Mouse (Mus musculus): ENCODE measurements around the gene Exoc7.

Exoc7 gene

DNA sequence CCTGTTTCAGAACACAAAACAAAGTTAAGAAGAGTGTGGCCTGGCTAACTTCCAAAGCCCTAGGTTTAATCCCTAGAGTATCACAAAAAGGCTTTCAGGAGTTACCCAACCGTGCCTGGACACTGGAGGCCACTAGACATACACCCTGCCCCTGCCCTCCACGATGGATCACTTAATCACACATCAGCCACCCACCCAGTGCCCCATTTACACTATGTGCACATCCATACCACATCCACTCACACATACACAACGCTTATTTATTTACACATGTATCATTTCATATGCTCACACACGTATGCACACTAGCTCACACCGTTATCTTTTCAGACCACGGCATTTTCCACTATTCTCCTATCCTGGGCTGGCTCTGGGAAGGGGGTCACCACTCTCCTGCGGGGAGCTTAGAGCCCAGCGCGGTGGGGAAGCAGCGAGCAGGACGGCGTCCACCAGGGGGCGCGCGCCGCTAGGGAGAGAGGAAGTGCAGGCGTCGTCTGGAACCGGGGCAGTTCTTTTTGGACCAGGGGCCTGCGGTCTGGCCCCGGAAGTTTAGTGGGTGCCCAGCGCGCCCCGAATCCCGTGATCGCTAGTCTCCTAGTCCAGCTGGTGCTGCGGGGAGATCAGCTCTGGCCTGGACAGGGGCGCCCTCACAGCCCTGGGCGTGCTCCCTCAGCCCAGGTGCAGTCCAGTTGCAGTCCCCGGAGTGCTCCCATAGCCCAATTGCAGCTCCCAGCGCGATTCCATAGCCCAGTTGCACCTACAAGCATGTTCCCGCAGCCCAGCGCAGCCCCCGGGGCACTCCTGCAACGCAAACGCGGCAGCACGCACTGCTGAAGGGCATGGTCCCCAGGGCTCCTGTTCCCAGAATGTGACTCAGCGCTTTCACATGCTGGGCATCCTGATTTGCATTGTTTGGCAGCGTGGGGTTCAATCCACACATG, 12.0 kb upstream of the Exoc7 start:
- in situ Hi-C loops (cut with MboI, MseI), result loop anchor here (5.0 kb wide), 1 partner anchor 128 kb away; no protein-coding TSS in a partner anchor

DNA sequence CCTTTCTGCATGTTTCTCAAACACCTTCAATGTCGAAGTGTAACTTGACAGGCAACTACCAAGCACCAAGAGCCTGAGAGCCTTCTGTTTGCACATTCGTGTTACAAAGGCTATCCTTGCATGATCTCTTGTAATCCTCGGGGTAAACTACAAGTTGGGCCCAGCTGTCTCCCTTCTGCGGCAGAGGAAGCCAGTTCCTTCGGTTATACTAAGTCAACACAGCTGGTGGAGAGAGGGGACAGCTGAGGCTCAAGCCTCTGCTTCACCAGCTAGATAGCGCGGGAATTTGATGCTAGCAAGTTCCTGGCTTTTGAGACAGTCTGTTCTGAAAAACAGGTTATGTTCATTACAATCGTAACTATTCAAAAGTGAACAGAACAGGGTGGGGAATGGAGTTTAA, 5.3 kb upstream of the Exoc7 start:
- in situ Hi-C loops (cut with MboI, MseI), result no loop called here

DNA sequence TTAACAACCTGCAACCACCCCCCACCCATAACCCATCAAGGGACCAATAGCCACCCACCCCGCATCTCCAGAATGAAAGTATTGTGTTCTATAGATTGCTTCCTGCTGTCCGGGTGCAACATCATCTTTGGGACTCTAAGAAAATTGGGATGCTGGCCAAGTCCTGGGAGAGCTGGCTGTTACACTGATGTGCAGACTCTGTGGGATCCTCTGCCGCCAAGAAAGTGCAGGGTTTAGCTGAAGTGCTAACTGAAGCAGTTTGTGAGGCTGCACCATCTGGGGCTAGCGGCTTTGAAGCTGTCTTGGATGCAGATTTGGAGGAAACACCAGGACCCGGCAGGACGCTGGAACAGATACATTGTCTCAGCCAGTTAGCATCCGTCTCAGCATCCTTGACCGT, 4.1 kb upstream of the Exoc7 start:
- in situ Hi-C loops (cut with MboI, MseI), result no loop called here

DNA sequence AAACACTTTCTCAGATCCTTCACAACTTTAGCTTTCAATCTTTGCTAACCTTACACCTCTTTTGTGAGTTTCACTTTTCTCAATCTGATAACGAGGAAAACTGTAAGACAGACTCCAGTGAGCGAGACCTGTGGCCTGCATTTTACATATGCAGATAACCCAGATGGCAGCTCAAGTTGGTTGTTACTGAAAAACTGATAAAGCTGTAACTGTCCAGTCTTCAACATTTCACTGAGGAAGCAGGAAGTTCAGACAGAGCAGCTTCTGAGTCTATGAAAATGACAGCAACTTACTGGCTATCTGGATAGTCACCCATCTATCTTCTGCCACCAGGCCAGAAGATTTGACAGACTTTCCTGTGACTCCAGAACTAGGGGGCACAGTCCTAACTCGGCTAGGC, 2.6 kb upstream of the Exoc7 start:
- in situ Hi-C loops (cut with MboI, MseI), result loop anchor here (10.0 kb wide), 1 partner anchor 1305 kb away; no protein-coding TSS in a partner anchor

DNA sequence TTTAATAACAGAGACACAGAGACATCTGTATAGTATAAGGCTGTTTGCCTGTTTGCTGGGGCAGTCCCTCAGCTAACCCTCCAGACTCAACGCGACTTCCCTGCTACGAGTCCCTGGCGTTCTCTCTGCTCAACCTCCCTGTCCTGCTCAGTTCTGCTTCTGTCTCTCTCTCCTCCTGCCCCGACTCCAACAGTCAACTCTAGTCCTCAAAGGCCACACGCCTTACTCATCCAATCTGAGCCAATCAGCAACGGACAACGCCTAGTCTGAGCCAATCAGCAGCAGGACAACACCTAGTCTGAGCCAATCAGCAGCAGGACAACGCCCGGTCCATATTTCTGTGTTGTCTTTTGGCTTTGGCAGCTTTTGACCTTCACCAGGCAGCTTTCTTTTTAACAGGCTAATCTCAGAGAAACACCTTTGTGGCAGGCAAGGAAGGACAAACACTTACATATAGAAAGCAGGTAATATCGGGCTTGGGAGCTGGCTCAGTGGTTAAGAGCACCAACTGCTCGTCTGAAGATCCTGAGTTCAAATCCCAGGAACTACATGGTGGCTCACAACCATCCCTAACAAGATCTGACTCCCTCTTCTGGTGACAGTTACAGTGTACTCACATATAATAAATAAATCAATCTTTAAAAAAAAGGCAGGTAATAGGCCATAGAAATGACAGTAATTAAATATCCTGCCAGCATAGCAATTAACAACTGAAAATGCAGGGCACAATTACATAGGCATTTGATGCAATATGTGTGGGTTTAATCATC, 914 bp upstream of the Exoc7 start:
- in situ Hi-C loops (cut with MboI, MseI), result loop anchor here (10.0 kb wide), 1 partner anchor 1307 kb away; no protein-coding TSS in a partner anchor

DNA sequence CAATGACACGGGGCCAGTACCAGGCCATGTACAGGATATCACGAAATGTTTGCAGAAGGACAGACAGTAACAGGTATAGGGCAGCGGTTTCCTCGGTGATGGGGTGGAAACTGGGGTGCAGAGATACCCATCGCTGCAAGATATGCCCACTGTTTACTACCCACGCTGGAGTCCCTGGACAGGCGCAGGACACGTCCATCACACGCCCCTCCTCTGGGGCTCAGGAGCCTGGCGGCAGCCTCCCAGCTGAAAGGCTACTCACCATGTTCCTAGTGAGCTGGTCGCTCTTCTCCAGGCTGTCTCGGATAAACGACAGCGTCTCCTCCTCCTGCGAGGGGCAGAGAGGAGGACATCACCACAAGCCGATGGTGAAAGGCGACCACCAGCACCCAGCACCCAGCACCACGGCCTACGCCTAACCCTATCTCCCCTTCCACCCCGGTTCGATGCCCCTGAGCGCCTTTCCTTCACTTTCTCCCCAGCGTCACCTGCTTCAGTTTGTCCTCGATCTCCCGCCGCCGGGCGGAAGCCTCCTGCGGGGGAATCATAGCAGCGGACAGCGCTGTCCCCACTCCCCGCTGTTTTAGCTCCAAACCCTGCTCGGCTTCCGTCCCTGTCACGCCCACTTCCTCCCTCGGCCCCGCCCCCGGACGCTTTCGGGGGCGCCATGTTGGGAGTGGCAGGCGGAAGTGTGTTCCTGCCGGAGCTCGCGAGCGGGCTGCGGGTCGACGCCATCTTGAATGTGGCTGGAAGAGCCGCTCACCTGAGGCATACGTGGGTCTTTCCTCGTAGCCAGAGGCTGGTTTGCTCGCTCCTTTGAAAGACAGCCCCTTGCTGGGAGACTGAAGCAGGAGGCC, 679 bp downstream of the Exoc7 start:
- in situ Hi-C loops (cut with MboI, MseI), result loop anchor here (10.0 kb wide), 1 partner anchor 1308 kb away; no protein-coding TSS in a partner anchor

DNA sequence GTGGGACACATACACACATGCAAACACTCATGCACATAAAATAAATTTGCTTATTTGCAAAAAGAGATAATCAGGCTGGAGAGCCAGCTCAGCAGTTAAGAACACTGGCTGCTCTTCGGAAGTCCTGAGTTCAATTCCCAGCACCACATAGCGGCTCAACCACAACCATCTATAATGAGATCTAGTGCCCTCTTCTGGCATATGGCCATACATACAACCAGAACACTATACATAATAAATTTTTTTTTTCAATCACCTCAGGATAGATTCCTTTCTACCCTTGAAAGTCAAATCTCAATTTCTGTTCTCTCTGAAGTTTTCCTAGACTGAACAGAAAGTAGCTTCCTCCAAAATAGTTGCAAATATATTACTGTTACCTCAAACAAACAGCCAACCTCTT, 1.6 kb downstream of the Exoc7 start:
- in situ Hi-C loops (cut with MboI, MseI), result loop anchor here (10.0 kb wide), 1 partner anchor 1309 kb away; no protein-coding TSS in a partner anchor

DNA sequence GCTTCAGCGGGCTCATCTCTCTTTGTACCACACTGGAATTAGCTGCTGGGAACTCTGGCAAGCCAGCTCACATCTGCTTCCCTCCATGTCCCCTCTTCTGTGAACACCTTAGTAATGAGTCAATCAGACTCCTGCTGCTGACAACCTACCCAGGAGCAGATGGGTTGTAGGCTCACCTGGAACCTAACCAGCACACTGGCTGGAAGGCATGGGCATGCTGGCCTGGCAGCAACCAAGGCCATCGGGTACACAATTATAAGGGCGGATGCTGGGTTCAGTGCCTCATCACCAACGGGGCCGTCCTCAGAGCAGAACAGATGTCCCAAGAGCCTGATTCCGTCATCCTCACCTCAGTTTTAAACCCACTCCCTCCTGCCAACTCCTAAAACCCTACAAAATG, 8.4 kb downstream of the Exoc7 start:
- in situ Hi-C loops (cut with MboI, MseI), result loop anchor here (5.0 kb wide), 1 partner anchor 76 kb away; no protein-coding TSS in a partner anchor

DNA sequence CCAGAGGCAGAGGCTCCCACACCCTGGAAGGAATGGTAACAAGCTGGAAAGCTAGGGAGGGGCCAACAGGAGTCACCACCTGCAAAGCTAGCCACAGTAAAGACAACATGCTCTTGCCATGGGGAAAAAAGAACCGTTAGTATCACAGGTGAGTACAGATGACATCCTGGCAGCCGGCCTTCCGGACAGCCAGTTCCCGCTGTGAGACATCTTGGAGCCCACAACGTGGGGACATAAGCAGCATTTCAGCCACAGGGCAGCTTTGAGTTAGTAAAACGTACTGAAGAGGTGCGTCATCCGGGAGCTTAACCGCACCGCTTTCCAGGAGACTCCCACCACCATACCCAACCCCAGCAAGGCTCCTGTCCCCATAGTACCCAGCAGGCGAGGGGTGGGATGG, 8.8 kb downstream of the Exoc7 start:
- in situ Hi-C loops (cut with MboI, MseI), result loop anchor here (5.0 kb wide), 1 partner anchor 76 kb away; no protein-coding TSS in a partner anchor

DNA sequence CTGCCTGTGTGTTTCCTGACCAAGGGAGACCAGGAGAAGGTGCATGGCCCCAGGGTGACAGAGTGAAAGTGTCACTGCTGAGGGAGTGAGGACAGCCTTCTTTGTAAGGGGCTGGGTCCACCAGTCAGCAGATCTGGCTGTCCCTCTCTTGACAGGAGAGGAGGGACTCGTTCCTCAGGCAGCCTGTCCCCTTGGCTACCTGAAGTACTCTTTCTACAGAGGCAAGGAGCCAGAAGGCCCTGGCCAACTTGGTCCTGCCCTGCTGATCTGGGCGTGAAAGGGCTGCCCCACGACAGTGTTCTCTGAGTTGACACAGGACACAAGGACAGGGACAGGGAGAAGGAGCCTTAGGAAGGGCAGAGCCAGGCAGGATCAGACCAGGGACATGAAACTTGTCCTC, 10.0 kb downstream of the Exoc7 start:
- in situ Hi-C loops (cut with MboI, MseI), result loop anchor here (5.0 kb wide), 1 partner anchor 75 kb away; no protein-coding TSS in a partner anchor

DNA sequence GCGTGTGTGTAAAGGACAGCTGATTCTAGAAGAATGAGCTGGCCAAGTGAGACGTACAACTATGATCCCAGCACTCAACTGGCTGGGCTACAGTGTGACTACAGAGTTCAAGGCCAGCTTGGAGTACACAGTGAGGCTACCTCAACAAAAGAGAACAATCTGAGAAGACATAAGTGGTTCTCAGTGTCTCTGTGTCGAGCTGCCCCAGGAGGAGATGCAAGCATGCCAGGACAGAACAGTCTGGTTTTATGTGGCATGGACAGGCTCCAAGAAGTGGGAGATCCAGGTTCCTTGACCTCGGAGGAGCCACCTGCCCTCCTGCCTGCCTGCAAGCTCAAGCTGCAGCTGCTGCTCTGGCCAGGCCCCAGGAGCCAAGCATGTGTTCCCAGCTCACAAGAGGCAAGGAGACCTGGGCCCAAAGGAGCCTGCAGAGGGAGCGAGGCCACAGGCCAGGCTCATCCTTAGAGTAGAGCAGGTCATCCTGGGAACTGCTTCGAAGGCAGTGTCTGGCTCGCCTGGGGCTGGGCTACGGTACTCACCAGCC, 10.8 kb downstream of the Exoc7 start:
- in situ Hi-C loops (cut with MboI, MseI), result loop anchor here (5.0 kb wide), 1 partner anchor 74 kb away; no protein-coding TSS in a partner anchor

DNA sequence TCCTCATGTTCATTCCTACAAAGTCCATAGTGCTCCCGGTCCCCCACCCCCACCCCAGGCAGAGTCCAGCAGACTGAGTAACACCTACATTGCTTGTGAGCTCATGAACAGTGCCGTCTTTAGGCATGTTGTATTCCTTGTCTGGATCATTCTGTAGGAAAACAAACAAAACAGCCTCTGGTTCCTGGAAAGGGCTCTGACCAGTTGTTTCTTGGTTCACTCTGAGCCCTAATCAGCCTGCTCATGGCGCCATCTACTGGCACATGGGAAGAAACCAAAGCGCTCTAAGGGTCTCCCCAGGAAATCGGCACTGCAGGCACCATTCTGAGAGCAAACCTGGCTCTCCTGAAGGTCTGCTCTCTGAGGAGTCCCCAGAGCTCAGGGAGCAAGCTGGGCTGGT, 12.7 kb downstream of the Exoc7 start:
- in situ Hi-C loops (cut with MboI, MseI), result no loop called here

DNA sequence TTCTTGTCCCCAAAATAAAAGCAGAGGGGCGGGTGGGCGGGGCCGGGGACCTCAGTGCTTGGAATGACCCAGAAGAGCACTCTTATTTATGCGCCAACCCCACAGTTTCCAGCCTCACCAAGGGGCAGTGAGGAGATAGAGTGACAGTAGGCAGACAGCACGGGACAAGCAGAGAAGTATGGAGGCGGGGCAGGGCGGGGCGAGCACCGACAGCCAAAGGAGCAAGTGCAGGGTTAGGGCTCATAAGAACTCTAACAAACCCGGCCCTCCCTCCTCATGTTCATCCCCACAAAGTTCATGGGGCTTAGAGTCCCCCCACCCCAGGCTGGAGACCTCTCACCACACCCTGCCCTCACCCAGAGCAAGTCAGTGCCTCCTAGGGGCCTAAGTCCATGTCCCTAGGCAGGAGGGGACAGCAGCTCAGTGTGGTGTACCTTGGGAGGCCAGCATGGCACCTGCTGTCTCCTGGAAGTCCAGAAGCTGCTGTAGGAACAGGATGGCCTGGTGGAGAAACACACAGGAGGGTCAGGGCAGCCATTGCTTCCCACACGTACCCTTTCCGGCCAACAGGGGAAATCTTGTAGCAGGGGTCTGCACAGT, 13.4 kb downstream of the Exoc7 start:
- in situ Hi-C loops (cut with MboI, MseI), result no loop called here

DNA sequence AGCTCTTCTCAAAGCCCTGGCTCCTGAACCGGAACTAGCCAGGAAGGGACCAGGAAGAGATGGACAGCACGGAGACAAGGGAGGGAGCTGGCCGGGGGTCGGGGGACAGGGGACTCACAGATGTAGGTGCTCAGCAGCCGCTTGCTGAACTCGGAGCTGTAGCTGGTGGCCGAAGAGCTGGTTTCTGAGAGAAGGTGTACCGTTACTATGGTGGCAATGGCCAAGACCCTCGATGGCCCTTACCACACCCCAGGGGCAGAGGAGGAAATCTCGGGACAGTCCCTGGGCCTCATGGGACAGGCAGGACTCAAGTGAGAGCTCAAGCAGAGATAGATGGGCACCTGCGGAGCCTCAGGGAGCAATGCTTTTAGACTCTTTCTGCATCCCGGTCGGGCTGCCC, 14.6 kb downstream of the Exoc7 start:
- in situ Hi-C loops (cut with MboI, MseI), result no loop called here

DNA sequence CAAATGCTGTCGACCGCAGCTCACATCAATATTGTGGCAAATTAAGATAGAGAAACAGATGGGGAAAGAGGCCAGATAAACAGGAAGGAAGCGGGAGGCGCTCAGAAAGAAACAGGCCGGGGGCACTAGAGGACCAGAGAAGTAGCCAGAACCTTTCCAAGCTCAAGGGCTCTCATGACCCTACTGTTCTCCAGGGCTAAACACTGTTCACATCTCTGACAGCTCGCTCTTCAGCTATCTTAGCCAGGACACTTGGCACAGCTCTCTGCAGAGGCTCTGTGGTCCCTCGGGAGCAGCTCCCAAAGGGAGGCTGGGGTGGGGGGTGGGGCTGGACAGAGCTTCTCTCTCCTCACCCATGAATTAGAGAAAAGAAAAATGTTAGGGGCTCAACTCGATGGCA, 16.5 kb downstream of the Exoc7 start:
- in situ Hi-C loops (cut with MboI, MseI), result no loop called here

DNA sequence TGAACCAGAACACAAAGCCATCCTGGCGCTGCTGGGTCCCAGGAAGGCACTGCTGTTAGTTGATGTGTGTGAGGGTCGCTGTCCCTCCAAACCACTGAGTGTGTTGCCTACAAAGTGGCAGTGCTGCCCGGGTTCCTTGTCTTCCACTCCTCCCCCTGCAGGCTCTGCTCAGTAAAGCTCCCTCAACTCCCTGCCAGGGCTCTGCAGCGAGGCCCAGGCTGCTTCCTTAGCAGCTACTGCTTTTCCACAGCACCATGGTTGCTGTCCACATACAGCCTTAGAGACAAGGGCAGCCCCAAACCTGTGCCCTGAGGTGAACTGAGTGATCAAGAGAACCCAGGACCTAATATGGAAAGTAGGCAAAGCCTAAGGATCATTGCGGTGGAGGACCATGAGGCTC, 19.7 kb downstream of the Exoc7 start:
- in situ Hi-C loops (cut with MboI, MseI), result no loop called here

DNA sequence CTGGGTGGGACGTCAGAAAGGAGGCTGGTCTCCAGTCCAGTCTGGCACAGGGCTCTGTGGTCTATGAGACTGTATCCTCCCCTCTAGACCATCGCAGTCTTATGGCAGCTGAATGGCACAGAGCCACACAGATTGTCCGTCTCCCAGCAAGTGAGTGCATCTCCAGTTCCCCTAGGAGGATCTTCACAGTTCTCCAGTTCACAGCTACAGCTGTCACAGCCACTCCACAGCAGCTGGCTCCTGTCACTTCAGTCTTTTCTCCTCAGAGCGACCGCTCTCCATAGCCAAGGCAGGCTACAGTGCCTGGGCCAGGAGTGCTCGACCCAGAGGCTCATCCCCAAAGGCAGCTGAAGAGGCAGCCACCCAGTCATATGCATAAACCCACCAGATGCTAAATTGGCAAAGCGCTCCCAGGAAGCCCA, 21.3 kb downstream of the Exoc7 start:
- in situ Hi-C loops (cut with MboI, MseI), result no loop called here

DNA sequence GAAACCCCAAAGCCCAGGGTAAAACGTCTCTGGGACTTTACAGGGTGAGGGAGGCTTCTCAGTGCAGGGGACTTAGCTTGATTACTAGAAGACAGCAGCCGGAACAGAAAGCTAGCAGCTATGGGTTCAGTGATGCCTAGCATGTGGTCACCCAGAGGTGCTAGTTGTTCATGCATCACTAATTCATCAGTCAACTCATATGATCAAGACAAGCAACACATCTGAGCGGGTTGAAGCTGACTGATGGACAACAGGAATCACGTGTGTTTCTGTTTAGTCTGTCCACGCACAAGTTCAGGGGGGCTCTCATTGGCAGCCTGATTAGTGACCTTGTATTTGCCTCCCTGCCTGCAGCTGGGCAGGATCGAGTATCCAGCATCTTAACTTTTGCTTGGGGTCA, 23.1 kb downstream of the Exoc7 start:
- in situ Hi-C loops (cut with MboI, MseI), result no loop called here

DNA sequence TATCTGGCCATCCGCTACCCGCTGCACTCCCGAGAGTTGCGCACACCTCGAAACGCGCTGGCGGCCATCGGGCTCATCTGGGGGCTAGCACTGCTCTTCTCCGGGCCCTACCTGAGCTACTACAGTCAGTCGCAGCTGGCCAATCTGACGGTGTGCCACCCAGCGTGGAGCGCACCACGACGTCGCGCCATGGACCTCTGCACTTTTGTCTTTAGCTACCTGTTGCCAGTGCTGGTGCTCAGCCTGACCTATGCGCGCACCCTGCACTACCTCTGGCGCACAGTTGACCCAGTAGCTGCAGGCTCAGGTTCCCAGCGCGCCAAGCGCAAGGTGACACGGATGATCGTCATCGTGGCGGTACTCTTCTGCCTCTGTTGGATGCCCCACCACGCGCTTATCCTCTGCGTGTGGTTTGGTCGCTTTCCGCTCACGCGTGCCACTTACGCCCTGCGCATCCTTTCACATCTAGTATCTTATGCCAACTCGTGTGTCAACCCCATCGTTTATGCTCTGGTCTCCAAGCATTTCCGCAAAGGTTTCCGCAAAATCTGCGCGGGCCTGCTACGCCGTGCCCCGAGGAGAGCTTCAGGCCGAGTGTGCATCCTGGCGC, 24.0 kb downstream of the Exoc7 start:
- in situ Hi-C loops (cut with MboI, MseI), result no loop called here

DNA sequence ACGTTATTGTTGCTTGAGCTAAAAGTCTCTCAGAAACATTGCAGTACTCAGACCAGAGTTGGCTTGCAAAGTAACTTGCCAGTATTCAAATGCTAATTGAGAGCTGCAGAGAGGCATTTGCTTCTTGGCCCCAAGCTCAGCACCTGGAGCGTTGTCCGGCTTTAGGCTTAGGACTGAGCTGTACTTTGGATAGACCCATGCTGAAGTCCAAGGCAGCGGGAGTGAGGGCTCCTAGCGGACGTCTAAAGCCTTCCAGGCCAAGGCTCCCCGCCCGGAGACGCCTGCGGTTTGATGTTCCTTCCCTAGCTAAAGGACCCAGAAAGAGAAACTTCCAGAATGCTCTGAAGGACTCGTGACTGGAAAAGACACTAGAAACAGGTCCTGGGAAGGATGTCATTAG, 24.9 kb downstream of the Exoc7 start:
- in situ Hi-C loops (cut with MboI, MseI), result no loop called here

Measured in T-helper 2 cell (primary cell).